Mouse (Mus musculus): ENCODE measurements around the gene Cox19. TPM values are rescaled to one million over a fixed set of nuclear protein-coding genes. Genes with fewer than 3 reads are reported as not detected.
"Not testable (repeated sequence)": the region's sequence is repeated elsewhere in the genome, so short reads cannot be mapped to it uniquely, and the experiment has no call there.

Cox19 gene
- polyA plus RNA-seq, 1 experiment from 2014 or later: 61.6 TPM

GRCm38 (mm10) chr5:139394399-139394798 lies 43.2 kb upstream of the Cox19 start:
- peaks cover 16% of the 10 kb centered on the region for H3K4me1 ChIP-seq (ENCODE audit: insufficient read depth, low read depth, low read length)
- TF ChIP-seq CTCF (IDR thresholded peaks at IDR 0.05): no peak
- TF ChIP-seq EP300 (IDR thresholded peaks at IDR 0.05): no peak
- 77% methylated on average over 7 of the region's 7 CpGs for WGBS
- no peak overlapping the region for H3K9ac ChIP-seq (replicated peaks; ENCODE audit: low read depth)
- H3K4me2 ChIP-seq (replicated peaks; ENCODE audit: low read depth, low read length): no peak overlapping the region
- no peaks in the 10 kb centered on the region for H3K9me3 ChIP-seq (ENCODE audit: low read length)
- no peak overlapping the region for H3K27ac ChIP-seq (ENCODE audit: low read length)
- no peaks in the 10 kb centered on the region for H3K27me3 ChIP-seq (replicated peaks; ENCODE audit: insufficient read depth, low read length)
- DNase-seq (ENCODE audit: low spot score): no peak
- no peak for ATAC-seq
- H3K4me3 ChIP-seq (ENCODE audit: low read depth, low read length): no peak overlapping the region
- H3K36me3 ChIP-seq (ENCODE audit: insufficient read depth, low read length): peaks cover 25% of the 10 kb centered on the region

GRCm38 (mm10) chr5:139393197-139393588 lies 42.0 kb upstream of the Cox19 start:
- Histone ChIP-seq H3K9me3 (ENCODE audit: low read length) (no peaks in the 10 kb centered on the region), H3K4me2 (replicated peaks; ENCODE audit: low read depth, low read length) (no peak overlapping the region), H3K4me1 (ENCODE audit: insufficient read depth, low read depth, low read length) (peaks cover 22% of the 10 kb centered on the region), H3K9ac (replicated peaks; ENCODE audit: low read depth) (no peak overlapping the region), H3K27me3 (replicated peaks; ENCODE audit: insufficient read depth, low read length) (no peaks in the 10 kb centered on the region), H3K4me3 (ENCODE audit: low read depth, low read length) (no peak overlapping the region), H3K27ac (ENCODE audit: low read length) (no peak overlapping the region), H3K36me3 (ENCODE audit: insufficient read depth, low read length) (peaks cover 25% of the 10 kb centered on the region)
- DNase-seq (ENCODE audit: low spot score) (no peak), ATAC-seq (no peak)
- no peak for TF ChIP-seq CTCF (IDR thresholded peaks at IDR 0.05)
- TF ChIP-seq EP300 (IDR thresholded peaks at IDR 0.05): no peak
- 89% methylated on average over 16 of the region's 16 CpGs for WGBS

- WGBS: 91% methylated on average over 37 of the region's 37 CpGs
- ATAC-seq: no peak
- no peaks in the 10 kb centered on the region for H3K27me3 ChIP-seq (replicated peaks; ENCODE audit: insufficient read depth, low read length)
- H3K9ac ChIP-seq (replicated peaks; ENCODE audit: low read depth): no peak overlapping the region
- DNase-seq (ENCODE audit: low spot score): no peak
- H3K27ac ChIP-seq (ENCODE audit: low read length): no peak overlapping the region
- no peak overlapping the region for H3K4me3 ChIP-seq (ENCODE audit: low read depth, low read length)
- no peak for TF ChIP-seq CTCF (IDR thresholded peaks at IDR 0.05)
- no peak for TF ChIP-seq EP300 (IDR thresholded peaks at IDR 0.05)
- H3K4me1 ChIP-seq (ENCODE audit: insufficient read depth, low read depth, low read length): peaks cover 25% of the 10 kb centered on the region
- H3K9me3 ChIP-seq (ENCODE audit: low read length): no peaks in the 10 kb centered on the region
- H3K4me2 ChIP-seq (replicated peaks; ENCODE audit: low read depth, low read length): no peak overlapping the region
- H3K36me3 ChIP-seq (ENCODE audit: insufficient read depth, low read length): peaks cover 25% of the 10 kb centered on the region
Measured at GRCm38 (mm10) chr5:139392219-139393196, 41.3 kb upstream of the Cox19 start.

GRCm38 (mm10) chr5:139391309-139391990 lies 40.2 kb upstream of the Cox19 start:
- Histone ChIP-seq H3K9me3 (ENCODE audit: low read length) (no peaks in the 10 kb centered on the region), H3K27me3 (replicated peaks; ENCODE audit: insufficient read depth, low read length) (no peaks in the 10 kb centered on the region), H3K27ac (ENCODE audit: low read length) (peak overlapping the region; percentile 9; the same call in 1 of the 2 replicates), H3K4me1 (ENCODE audit: insufficient read depth, low read depth, low read length) (peaks cover 26% of the 10 kb centered on the region), H3K4me2 (replicated peaks; ENCODE audit: low read depth, low read length) (0 out of 2 replicates have a peak overlapping the region, but pooled peaks have one; percentile 2), H3K9ac (replicated peaks; ENCODE audit: low read depth) (no peak overlapping the region), H3K36me3 (ENCODE audit: insufficient read depth, low read length) (peaks cover 25% of the 10 kb centered on the region), H3K4me3 (ENCODE audit: low read depth, low read length) (no peak overlapping the region)
- TF ChIP-seq EP300 (IDR thresholded peaks at IDR 0.05) (no peak), CTCF (IDR thresholded peaks at IDR 0.05) (no peak)
- no peak for DNase-seq (ENCODE audit: low spot score)
- no peak for ATAC-seq
- 63% methylated on average over 11 of the region's 11 CpGs for WGBS

GRCm38 (mm10) chr5:139390324-139391119 lies 39.3 kb upstream of the Cox19 start:
- DNase-seq (ENCODE audit: low spot score); H3K9ac ChIP-seq (replicated peaks; ENCODE audit: low read depth); ATAC-seq; H3K27me3 ChIP-seq (replicated peaks; ENCODE audit: insufficient read depth, low read length); H3K4me3 ChIP-seq (ENCODE audit: low read depth, low read length); H3K9me3 ChIP-seq (ENCODE audit: low read length): not testable (repeated sequence)
- Histone ChIP-seq H3K4me2 (replicated peaks; ENCODE audit: low read depth, low read length) (peak overlapping the region; percentile 32; the same call in 1 of the 2 replicates), H3K36me3 (ENCODE audit: insufficient read depth, low read length) (peaks cover 25% of the 10 kb centered on the region), H3K4me1 (ENCODE audit: insufficient read depth, low read depth, low read length) (peaks cover 26% of the 10 kb centered on the region), H3K27ac (ENCODE audit: low read length) (peak overlapping the region; percentile 79)
- WGBS: 78% methylated on average over 5 of the region's 5 CpGs
